Mouse (Mus musculus) embryonic facial prominence, embryonic 11.5 days (tissue): Measurements from ENCODE around the gene Ankrd28. TPM values are rescaled to one million over a fixed set of nuclear protein-coding genes. Genes with fewer than 3 reads are reported as not detected.
A peak's percentile ranks its signal among the peaks of the same experiment; 100 is the strongest.

Experiments used
- ATAC-seq: fragments of 200-750 bp; cut with Nextera tagmentation; replicated peaks from 2 replicates; pipeline ENCODE4 v1.8.0; 2017; ENCODE audit warnings: low read depth; ENCODE audit not compliant: insufficient number of reproducible peaks, low FRiP score, low TSS enrichment
- DNase-seq: peaks from one replicate; pipeline ENCODE4 v3.0.0-alpha.2; 2015; ENCODE audit warnings: low spot score
- H3K27ac ChIP-seq: fragments of 300-500 bp; sonication (generic); replicated peaks from 2 replicates; pipeline ENCODE4 v1.5.1; 2014; ENCODE audit warnings: mild to moderate bottlenecking, low read depth, low read length, control low read depth
- H3K27me3 ChIP-seq: fragments of 300-500 bp; sonication (generic); 2 replicates; pipeline ENCODE4 v1.6.1; 2014; ENCODE audit warnings: mild to moderate bottlenecking, low read length, moderate library complexity, mixed read lengths; ENCODE audit not compliant: control insufficient read depth, insufficient read depth
- H3K36me3 ChIP-seq: fragments of 300-500 bp; sonication (generic); replicated peaks from 2 replicates; pipeline ENCODE4 v1.6.1; 2014; ENCODE audit warnings: low read depth, mild to moderate bottlenecking, low read length, moderate library complexity, mixed read lengths; ENCODE audit not compliant: control insufficient read depth, insufficient read depth
- H3K4me1 ChIP-seq: fragments of 300-500 bp; sonication (generic); 2 replicates; pipeline ENCODE4 v1.6.1; 2014; ENCODE audit warnings: low read length, mixed read lengths; ENCODE audit not compliant: control insufficient read depth, insufficient read depth
- H3K4me2 ChIP-seq: fragments of 300-500 bp; sonication (generic); 2 replicates; pipeline ENCODE4 v1.6.1; 2014; ENCODE audit warnings: low read depth, mild to moderate bottlenecking, control low read depth, low read length, moderate library complexity
- H3K4me3 ChIP-seq: fragments of 300-500 bp; sonication (generic); 2 replicates; pipeline ENCODE4 v1.5.1; 2014; ENCODE audit warnings: low read depth, low read length, control low read depth
- H3K9ac ChIP-seq: fragments of 300-500 bp; sonication (generic); replicated peaks from 2 replicates; pipeline ENCODE4 v1.6.1; 2014; ENCODE audit warnings: mild to moderate bottlenecking, control low read depth, low read length
- H3K9me3 ChIP-seq: fragments of 300-500 bp; sonication (generic); replicated peaks from 2 replicates; pipeline ENCODE4 v1.6.1; 2016; ENCODE audit warnings: mild to moderate bottlenecking, low read length, inconsistent platforms, mixed read lengths; ENCODE audit not compliant: control insufficient read depth
- WGBS: fragments of 180-500 bp; shearing (Covaris S2); extraction: QIAGEN DNeasy Blood & Tissue Kit; methylation state at CpG from one replicate; pipeline ENCODE4 v1.1.7; 2014; 5-methylcytosine and 5-hydroxymethylcytosine counted together
- polyA plus RNA-seq: library from polyadenylated mRNA; unstranded; fragments of >200 nt; fragmentation: Nextera tagmentation; extraction: Ambion mirVana; gene quantifications from 2 replicates; pipeline ENCODE4 v1.2.1, GENCODE M21; 2014

Ankrd28 gene
- polyA plus RNA-seq, 1 experiment from 2014 or later = 9.6 TPM

- Histone ChIP-seq H3K4me3 (no peak overlapping the region), H3K36me3 (no peaks in the 10 kb centered on the region), H3K9me3 (no peaks in the 10 kb centered on the region), H3K4me1 (no peaks in the 10 kb centered on the region), H3K27ac (no peak overlapping the region), H3K27me3 (no peaks in the 10 kb centered on the region), H3K9ac (no peak overlapping the region), H3K4me2 (no peak overlapping the region)
- DNase-seq (no peak), ATAC-seq (no peak)
- 47% methylated on average over 5 of the region's 5 CpGs for WGBS
Observed at GRCm38 (mm10) chr14:31681931-31682555, 148.4 kb downstream of the Ankrd28 start.

GRCm38 (mm10) chr14:31681291-31681690 lies 149.2 kb downstream of the Ankrd28 start:
- H3K9me3 ChIP-seq = no peaks in the 10 kb centered on the region
- H3K36me3 ChIP-seq = no peaks in the 10 kb centered on the region
- ATAC-seq (no peak), DNase-seq (no peak)
- no peak overlapping the region for H3K27ac ChIP-seq
- 85% methylated on average over 9 of the region's 9 CpGs for WGBS
- H3K27me3 ChIP-seq = no peaks in the 10 kb centered on the region
- H3K9ac ChIP-seq = no peak overlapping the region
- H3K4me2 ChIP-seq = no peak overlapping the region
- no peak overlapping the region for H3K4me3 ChIP-seq
- no peaks in the 10 kb centered on the region for H3K4me1 ChIP-seq

- ATAC-seq = no peak
- Histone ChIP-seq H3K9me3 (no peaks in the 10 kb centered on the region), H3K4me1 (no peaks in the 10 kb centered on the region), H3K4me2 (no peak overlapping the region), H3K27me3 (no peaks in the 10 kb centered on the region), H3K36me3 (no peaks in the 10 kb centered on the region), H3K4me3 (no peak overlapping the region), H3K27ac (no peak overlapping the region), H3K9ac (no peak overlapping the region)
- WGBS = 87% methylated on average over 3 of the region's 3 CpGs
- DNase-seq = no peak
Observed at GRCm38 (mm10) chr14:31680656-31681055, 149.8 kb downstream of the Ankrd28 start.

DNA sequence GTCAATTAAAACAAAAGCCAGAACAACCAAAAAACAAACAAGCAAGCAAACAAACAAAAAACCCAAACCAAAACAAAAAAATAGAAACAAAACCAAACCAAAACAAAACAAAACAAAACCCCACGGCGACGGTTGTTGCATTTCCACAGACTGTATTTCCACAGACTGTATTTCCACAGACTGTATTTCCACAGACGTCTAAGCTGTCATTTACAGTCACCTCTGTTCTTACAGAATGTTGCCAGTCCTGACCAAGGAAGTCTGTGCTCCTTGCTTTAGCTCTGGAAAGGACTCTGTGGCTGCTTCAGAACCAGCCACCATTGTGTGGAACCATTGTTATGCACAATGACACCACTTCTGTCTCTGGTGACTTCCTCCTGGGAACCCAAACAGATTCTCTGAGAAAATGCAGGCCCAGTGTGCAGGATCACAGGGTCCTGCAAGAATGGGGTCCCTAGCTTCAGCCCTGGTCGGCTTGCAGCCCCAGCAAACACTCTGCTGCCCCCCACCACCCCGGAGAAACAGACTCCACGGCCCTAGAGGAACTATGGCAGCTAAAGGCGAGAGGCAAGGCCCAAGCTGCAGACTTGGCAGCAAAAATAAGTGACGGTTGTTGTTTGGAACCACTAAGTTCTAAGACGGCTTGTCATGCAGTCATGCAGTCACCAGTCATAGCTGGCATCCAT lies 158.7 kb downstream of the Ankrd28 start:
- Histone ChIP-seq H3K27me3 (no peaks in the 10 kb centered on the region), H3K36me3 (no peaks in the 10 kb centered on the region), H3K4me2 (no peak overlapping the region), H3K9ac (no peak overlapping the region), H3K9me3 (no peaks in the 10 kb centered on the region), H3K4me3 (no peak overlapping the region), H3K27ac (no peak overlapping the region), H3K4me1 (no peaks in the 10 kb centered on the region)
- 57% methylated on average over 10 of the region's 10 CpGs for WGBS
- no peak for ATAC-seq
- DNase-seq = no peak

DNA sequence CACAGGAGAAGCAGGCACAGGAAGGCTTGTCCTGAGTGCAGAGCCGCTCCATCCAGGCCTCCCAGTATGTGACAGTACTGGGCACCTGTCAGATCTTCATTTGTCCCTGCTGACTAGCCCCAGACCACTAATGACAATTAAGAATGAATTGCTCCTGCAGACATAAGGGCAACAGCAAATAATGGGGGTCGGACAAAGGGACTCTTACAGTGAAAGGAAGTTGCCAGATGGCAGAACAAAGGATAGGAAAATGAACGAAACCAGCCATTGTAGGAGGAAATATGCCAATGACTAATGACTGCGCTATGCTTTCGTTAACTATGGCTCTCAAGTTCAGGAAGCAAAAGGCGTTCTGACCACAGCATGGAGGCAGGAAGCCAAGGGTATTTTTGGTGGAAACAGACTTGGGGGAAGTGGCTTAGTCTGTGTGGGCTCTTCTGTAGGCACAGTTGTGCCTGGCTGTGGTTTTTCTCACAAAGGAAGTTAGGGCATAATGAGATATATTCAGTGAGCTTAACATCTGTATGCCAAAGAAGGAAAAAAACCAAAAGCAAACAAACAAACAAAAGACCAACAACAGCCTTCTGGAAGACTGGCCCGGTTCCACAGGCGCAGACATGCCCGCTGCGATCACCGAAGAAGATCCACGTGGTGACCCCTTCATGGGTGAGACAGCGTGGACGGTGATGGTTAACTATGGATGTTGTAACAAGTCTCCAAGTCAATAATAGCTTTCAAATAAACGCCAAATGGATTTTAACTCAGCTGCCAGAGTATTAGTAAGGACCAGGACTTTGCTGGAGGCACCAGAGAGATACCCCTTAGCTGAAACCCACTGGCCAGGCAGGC lies 160.6 kb downstream of the Ankrd28 start:
- H3K4me3 ChIP-seq = no peak overlapping the region
- no peaks in the 10 kb centered on the region for H3K4me1 ChIP-seq
- H3K36me3 ChIP-seq = no peaks in the 10 kb centered on the region
- H3K27me3 ChIP-seq = no peaks in the 10 kb centered on the region
- DNase-seq = no peak
- peak; percentile 45; the same call in 1 of the 2 replicates for ATAC-seq
- 79% methylated on average over 15 of the region's 15 CpGs for WGBS
- no peak overlapping the region for H3K4me2 ChIP-seq
- H3K9ac ChIP-seq = no peak overlapping the region
- H3K9me3 ChIP-seq = no peaks in the 10 kb centered on the region
- no peak overlapping the region for H3K27ac ChIP-seq

- ATAC-seq (peak; percentile 40), DNase-seq (no peak)
- no peak overlapping the region for H3K9ac ChIP-seq
- no peaks in the 10 kb centered on the region for H3K4me1 ChIP-seq
- H3K4me3 ChIP-seq = no peak overlapping the region
- no peak overlapping the region for H3K27ac ChIP-seq
- H3K36me3 ChIP-seq = no peaks in the 10 kb centered on the region
- no peaks in the 10 kb centered on the region for H3K9me3 ChIP-seq
- WGBS = 67% methylated on average over 13 of the region's 13 CpGs
- no peak overlapping the region for H3K4me2 ChIP-seq
- no peaks in the 10 kb centered on the region for H3K27me3 ChIP-seq
Observed at GRCm38 (mm10) chr14:31669161-31669611, 161.3 kb downstream of the Ankrd28 start.

DNA sequence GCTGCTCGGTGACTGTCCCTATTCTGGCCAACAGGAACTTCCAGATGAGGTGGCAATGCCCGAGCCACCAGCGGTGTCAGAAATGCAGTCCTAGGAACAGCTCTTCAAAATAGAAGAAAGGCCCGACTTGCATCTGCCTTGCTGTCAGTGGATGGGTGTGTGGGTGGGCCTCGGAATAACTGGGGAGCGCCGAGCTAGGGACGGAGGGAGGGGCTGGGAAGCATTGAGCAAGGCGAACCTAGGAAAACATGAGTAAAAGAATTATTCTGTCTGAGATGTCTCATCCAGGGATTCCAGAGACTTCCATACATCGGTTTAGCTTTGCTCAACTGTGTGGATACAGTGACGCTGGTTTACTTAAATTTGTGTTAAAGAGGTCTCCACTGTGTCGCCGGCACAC lies 162.1 kb downstream of the Ankrd28 start:
- Histone ChIP-seq H3K27ac (no peak overlapping the region), H3K4me1 (0 out of 2 replicates have a peak, but pooled peaks cover 2% of the 10 kb centered on the region), H3K36me3 (no peaks in the 10 kb centered on the region), H3K9me3 (no peaks in the 10 kb centered on the region), H3K27me3 (no peaks in the 10 kb centered on the region), H3K9ac (no peak overlapping the region), H3K4me2 (no peak overlapping the region), H3K4me3 (no peak overlapping the region)
- DNase-seq (no peak), ATAC-seq (no peak)
- 90% methylated on average over 13 of the region's 13 CpGs for WGBS

GRCm38 (mm10) chr14:31667741-31668140 lies 162.7 kb downstream of the Ankrd28 start:
- Histone ChIP-seq H3K9ac (no peak overlapping the region), H3K4me3 (no peak overlapping the region), H3K9me3 (no peaks in the 10 kb centered on the region), H3K4me2 (no peak overlapping the region), H3K27me3 (no peaks in the 10 kb centered on the region), H3K36me3 (no peaks in the 10 kb centered on the region), H3K27ac (no peak overlapping the region), H3K4me1 (peaks cover 8% of the 10 kb centered on the region; the same call in 1 of the 2 replicates)
- DNase-seq = no peak
- ATAC-seq = no peak
- 89% methylated on average over 6 of the region's 6 CpGs for WGBS
